Mouse (Mus musculus) erythroblast, embryonic 14.5 days (primary cell): ENCODE data around the gene Ank3.

Experiments used
- GATA1 ChIP-seq: IDR thresholded peaks from 2 replicates; pipeline ENCODE4 v1.6.1; 2012; ENCODE audit warnings: low read length, inconsistent platforms, mixed read lengths
- TAL1 ChIP-seq: IDR thresholded peaks from 3 replicates; pipeline ENCODE4 v1.6.1; 2012; ENCODE audit warnings: low read length, inconsistent platforms, mixed read lengths

DNA sequence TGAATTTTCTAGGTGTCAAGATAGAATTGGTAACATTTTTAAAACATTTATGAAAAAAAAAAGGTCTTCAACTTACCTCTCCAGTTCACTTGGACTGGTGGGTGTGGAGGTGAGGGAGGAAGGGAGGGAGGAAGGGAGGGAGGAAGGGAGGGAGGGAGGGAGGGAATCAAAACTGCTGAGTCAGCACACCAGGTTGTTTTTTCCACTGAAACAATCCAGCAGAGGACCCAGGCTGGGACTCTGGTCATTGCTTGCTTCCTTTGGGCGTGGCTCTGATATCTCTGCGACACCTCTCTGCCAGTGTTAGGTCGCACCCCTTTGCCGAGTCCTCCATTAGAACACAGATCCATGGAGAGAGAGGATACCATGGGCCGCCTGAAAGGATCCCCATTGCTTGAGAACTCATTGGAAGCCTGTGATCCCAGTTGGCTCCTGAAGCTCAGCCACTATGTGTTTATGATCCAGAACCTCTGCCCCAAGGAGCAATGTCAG is 246.8 kb downstream of the Ank3 start:
- TF ChIP-seq TAL1, result no peak
- no peak for TF ChIP-seq GATA1
